8 mouse cellular contexts compared by ENCODE assay signal in genomic region chr10:70021667-70022066, GRCm38 (mm10).
A peak's percentile ranks its signal among the peaks of the same experiment; 100 is the strongest.
DNase-seq lines count a peak whose midpoint lies in the region; ATAC-seq lines count a peak whose summit lies in the region.

No protein-coding gene starts in this region.

- peak; percentile 45 for ATAC-seq in CD4-positive, CD25-positive, alpha-beta regulatory T cell, adult 4 months

- intact Hi-C loops in heart, postnatal 14 days (cut with DNase I) = loop anchor here (2.0 to 5.0 kb wide), 2 partner anchors 166 to 275 kb away; no protein-coding TSS in a partner anchor
- intact Hi-C loops in left cerebral cortex, postnatal 25 days (cut with DNase I) = loop anchor here (2.0 to 5.0 kb wide), 2 partner anchors 76 to 275 kb away; partner anchors contain the start of gene Ccdc6

- peak; percentile 36 to 40 for DNase-seq in cerebellum, postnatal 36 days
- no peak for DNase-seq in cerebellum, adult 9-10 months
- DNase-seq in brain, adult 2 months (ENCODE audit: low read depth, low spot score) = peak; percentile 74
- DNase-seq in heart, postnatal 14 days = peak; percentile 53 to 77
- peak; percentile 55 to 63 for DNase-seq in left cerebral cortex, postnatal 25 days (ENCODE audit: low spot score in 2 of 2)
- DNase-seq in right cerebral cortex, adult 2 months (ENCODE audit: low spot score in 2 of 2) = peak; percentile 62 to 73
- peak; percentile 74 for DNase-seq in urinary bladder, postnatal 25 days (ENCODE audit: low spot score)
